In genomic region chr14:62871431-62871830, GRCm38 (mm10) we compare ENCODE assay signal across 26 mouse cellular contexts. TPM values are rescaled to one million over a fixed set of nuclear protein-coding genes. Genes with fewer than 3 reads are reported as not detected.
DNase-seq lines count a peak whose midpoint lies in the region; ATAC-seq and TF ChIP-seq lines count a peak whose summit lies in the region.
"Had no signal": no experiment of that assay in that cellular context is flagged by ENCODE, and none has a peak within 500 bp of the region (broad histone marks: within the 10 kb centered on the region; RNA-seq: fewer than 3 reads in every experiment).

No protein-coding gene starts in this region.

- peak overlapping the region; percentile 69 for H3K27ac ChIP-seq in gastrocnemius, adult 2 months
- 0 out of 2 replicates have a peak overlapping the region, but pooled peaks have one; percentile 45 for H3K27ac ChIP-seq in heart, embryonic 12.5 days (ENCODE audit: poor library complexity, severe bottlenecking)
- H3K27ac ChIP-seq in thymus, adult 2 months (ENCODE audit: control insufficient read depth, insufficient read depth, low read length), result peak overlapping the region; percentile 99
- no peak overlapping the region for H3K27ac ChIP-seq in forebrain, embryonic 14.5 days (ENCODE audit: low read depth, low read length)
- H3K27ac ChIP-seq: embryonic facial prominence, embryonic 12.5 days; forebrain, embryonic 10.5 days; intestine, embryonic 15.5 days; layer of hippocampus, adult 2 months; limb, embryonic 13.5 days; lung, embryonic 15.5 days; midbrain, embryonic 12.5 days; neural tube, embryonic 12.5 days had no signal

- no peak for ATAC-seq in heart, embryonic 12.5 days (ENCODE audit: insufficient number of reproducible peaks, low FRiP score)
- ATAC-seq in forebrain, embryonic 14.5 days, result no peak
- ATAC-seq: forebrain, embryonic 16.5 days; hindbrain, embryonic 16.5 days; intestine, embryonic 15.5 days had no signal

- intact Hi-C loops in gastrocnemius, adult 2 months (cut with DNase I), result no loop called here
- intact Hi-C loops in gastrocnemius, postnatal 36 days (cut with DNase I), result no loop called here
- intact Hi-C loops in heart, postnatal 14 days (cut with DNase I), result no loop called here

- no peaks in the 10 kb centered on the region for H3K27me3 ChIP-seq in heart, embryonic 12.5 days (replicated peaks)
- no peaks in the 10 kb centered on the region for H3K27me3 ChIP-seq in thymus, adult 2 months (ENCODE audit: control insufficient read depth, insufficient read depth, low read length)
- no peaks in the 10 kb centered on the region for H3K27me3 ChIP-seq in forebrain, embryonic 14.5 days (replicated peaks; ENCODE audit: control insufficient read depth, insufficient read depth, low read length)
- H3K27me3 ChIP-seq: CH12.LX; embryonic facial prominence, embryonic 12.5 days; intestine, embryonic 15.5 days; limb, embryonic 13.5 days; lung, embryonic 15.5 days; midbrain, embryonic 12.5 days; neural tube, embryonic 12.5 days had no signal

- no peak overlapping the region for H3K9ac ChIP-seq in heart, embryonic 12.5 days
- H3K9ac ChIP-seq in forebrain, embryonic 14.5 days (ENCODE audit: low read length), result no peak overlapping the region
- H3K9ac ChIP-seq: embryonic facial prominence, embryonic 12.5 days; intestine, embryonic 15.5 days; limb, embryonic 13.5 days; lung, embryonic 15.5 days; midbrain, embryonic 12.5 days; neural tube, embryonic 12.5 days had no signal

- H3K9me3 ChIP-seq in heart, embryonic 12.5 days (replicated peaks), result peaks cover 11% of the 10 kb centered on the region
- no peaks in the 10 kb centered on the region; the same call in 1 of the 2 replicates for H3K9me3 ChIP-seq in forebrain, embryonic 14.5 days (replicated peaks; ENCODE audit: control insufficient read depth, low read length)
- H3K9me3 ChIP-seq: intestine, embryonic 15.5 days; lung, embryonic 15.5 days; neural tube, embryonic 12.5 days had no signal

- H3K4me2 ChIP-seq in heart, embryonic 12.5 days, result no peak overlapping the region
- no peak overlapping the region for H3K4me2 ChIP-seq in forebrain, embryonic 14.5 days (ENCODE audit: low read length)
- H3K4me2 ChIP-seq: embryonic facial prominence, embryonic 12.5 days; intestine, embryonic 15.5 days; limb, embryonic 13.5 days; liver, embryonic 11.5 days; lung, embryonic 15.5 days; midbrain, embryonic 12.5 days; neural tube, embryonic 12.5 days had no signal

- H3K36me3 ChIP-seq in heart, embryonic 12.5 days, result peaks cover 9% of the 10 kb centered on the region; the same call in 1 of the 2 replicates
- no peaks in the 10 kb centered on the region for H3K36me3 ChIP-seq in thymus, adult 2 months (ENCODE audit: control insufficient read depth, insufficient read depth, low read length)
- no peaks in the 10 kb centered on the region for H3K36me3 ChIP-seq in forebrain, embryonic 14.5 days (ENCODE audit: control insufficient read depth, insufficient read depth, low read length)
- H3K36me3 ChIP-seq: embryonic facial prominence, embryonic 12.5 days; intestine, embryonic 15.5 days; lung, embryonic 15.5 days; neural tube, embryonic 12.5 days had no signal

- no peak for TF ChIP-seq CTCF in gastrocnemius, adult 2 months (IDR thresholded peaks at IDR 0.05)
- no peak for TF ChIP-seq CTCF in thymus, adult 2 months (IDR thresholded peaks at IDR 0.05; ENCODE audit: borderline replicate concordance, control insufficient read depth, extremely low read depth, insufficient read depth, low read length, poor library complexity)

- 66% methylated on average over 5 of the region's 5 CpGs for WGBS in heart, embryonic 12.5 days
- 75% methylated on average over 5 of the region's 5 CpGs for WGBS in thymus, adult 2 months
- WGBS in forebrain, embryonic 14.5 days, result 90% methylated on average over 5 of the region's 5 CpGs

- peaks cover 22% of the 10 kb centered on the region for H3K4me1 ChIP-seq in heart, embryonic 12.5 days (replicated peaks)
- peaks cover 21% of the 10 kb centered on the region for H3K4me1 ChIP-seq in thymus, adult 2 months (replicated peaks; ENCODE audit: control insufficient read depth, insufficient read depth, low read length)
- H3K4me1 ChIP-seq in forebrain, embryonic 14.5 days (ENCODE audit: control insufficient read depth, insufficient read depth, low read length), result peaks cover 3% of the 10 kb centered on the region; the same call in 1 of the 2 replicates
- H3K4me1 ChIP-seq: intestine, embryonic 15.5 days had no signal

- no peak overlapping the region for H3K4me3 ChIP-seq in gastrocnemius, adult 2 months
- no peak overlapping the region for H3K4me3 ChIP-seq in heart, embryonic 12.5 days
- no peak overlapping the region for H3K4me3 ChIP-seq in thymus, adult 2 months (ENCODE audit: control insufficient read depth, insufficient read depth, low read length)
- H3K4me3 ChIP-seq in forebrain, embryonic 14.5 days (ENCODE audit: low read depth, low read length), result no peak overlapping the region
- H3K4me3 ChIP-seq: embryonic facial prominence, embryonic 12.5 days; forebrain, embryonic 10.5 days; intestine, embryonic 15.5 days; layer of hippocampus, adult 2 months; limb, embryonic 13.5 days; lung, embryonic 15.5 days; midbrain, embryonic 12.5 days; myocyte; neural tube, embryonic 12.5 days had no signal

- no peak for DNase-seq in gastrocnemius, adult 2 months
- DNase-seq in gastrocnemius, postnatal 36 days, result no peak
- no peak for DNase-seq in heart, postnatal 14 days
- no peak for DNase-seq in thymus, adult 2 months
- no peak for DNase-seq in thymus, postnatal 14 days
- no peak for DNase-seq in forebrain, embryonic 14.5 days (ENCODE audit: low spot score)
- DNase-seq: cerebellum, adult 11 months; cerebellum, adult 9-10 months; embryo, embryonic 11 days; kidney, postnatal 36 days; right cerebral cortex, adult 18-20 months; spleen, adult 18-20 months had no signal

- no peak for TF ChIP-seq POLR2A in thymus, adult 2 months (IDR thresholded peaks at IDR 0.05; ENCODE audit: control insufficient read depth, extremely low read depth, insufficient read depth, low read length, poor library complexity)

RNA-seq across cellular contexts. Expression of gene Wdfy2, which starts 34.0 kb away (rescaled TPM):
- 1 to 10 TPM; 8.0 TPM for total RNA-seq in gastrocnemius, adult 2 months (2021)
- total RNA-seq in gastrocnemius, postnatal 36 days (2021), result 1 to 10 TPM; 5.9 TPM
- 8.8 and 8.9 TPM in 2 replicates for polyA plus RNA-seq in heart, embryonic 12.5 days (2016; fragmentation: Nextera tagmentation; extraction: Ambion mirVana)
- 1 to 10 TPM; 8.1 to 8.6 TPM for total RNA-seq in heart, postnatal 14 days (2021)
- 15.3 and 15.5 TPM in 2 replicates for polyA plus RNA-seq in thymus, adult 2 months (2012; rRNA removed)
- 9.2 and 10.0 TPM in 2 replicates for polyA plus RNA-seq in forebrain, embryonic 14.5 days (2014; fragmentation: Nextera tagmentation; extraction: Ambion mirVana)
